Mouse (Mus musculus) Patski (cell line): ENCODE results near the gene Rassf3. TPM values are rescaled to one million over a fixed set of nuclear protein-coding genes. Genes with fewer than 3 reads are reported as not detected.
A peak's percentile ranks its signal among the peaks of the same experiment; 100 is the strongest.

Experiments used
- ATAC-seq: fragments of 100-300 bp; one replicate; pipeline ENCODE4 v1.8.0; 2021
- CTCF ChIA-PET: fragments of 350-600 bp; sonication (Branson Sonifier 250); formaldehyde crosslinking; loops from one replicate; lab custom pipeline; 2022; ENCODE audit warnings: inconsistent platforms; lab: Charles Lee
- POLR2A ChIA-PET: fragments of 350-600 bp; sonication (Branson Sonifier 250); formaldehyde crosslinking; loops from one replicate; lab custom pipeline; 2022; ENCODE audit warnings: antibody characterized with exemption, inconsistent platforms; lab: Charles Lee
- DNase-seq: peaks from one replicate; pipeline ENCODE4 v3.0.0-alpha.2; 2011; ENCODE audit warnings: low read depth, low spot score
- H3K27me3 ChIP-seq: fragments of 371-371 bp; one replicate; pipeline ENCODE4 v1.5.1; 2021
- CTCF ChIP-seq: fragments of 100-300 bp; IDR thresholded peaks from one replicate; pipeline ENCODE4 v1.5.1; 2021
- in situ Hi-C: fragments of 300-500 bp; cut with MboI; formaldehyde crosslinking; loops from 3 replicates; pipeline ENCODE4 v1.11.1; 2018; ENCODE audit warnings: low pct_unique_long_range_greater_than_20kb, mixed read lengths
- polyA plus RNA-seq: library from polyadenylated mRNA; unstranded; gene quantifications from one replicate; pipeline ENCODE4 v1.2.3, GENCODE M21; 2021

Rassf3 gene
- polyA plus RNA-seq, 1 experiment from 2014 or later: 27.0 TPM

- ATAC-seq (peak; percentile 11), DNase-seq (no peak)
- POLR2A ChIA-PET: interaction anchor here (1.3 to 1.8 kb wide), 3 partner anchors 10 to 19 kb away, joined by 4 to 8 read pairs (median 8); no protein-coding TSS in a partner anchor
- TF ChIP-seq CTCF: no peak
- in situ Hi-C loops: loop anchor here (10.0 kb wide), 1 partner anchor 48 kb away; no protein-coding TSS in a partner anchor
- CTCF ChIA-PET: interaction anchor here (0.7 to 2.0 kb wide), 5 partner anchors 10 to 37 kb away, joined by 3 to 8 read pairs (median 4); no protein-coding TSS in a partner anchor
- no peaks in the 10 kb centered on the region for H3K27me3 ChIP-seq
Observed at GRCm38 (mm10) chr10:121462162-121462881, 13.8 kb downstream of the Rassf3 start.

- peak; percentile 37 for TF ChIP-seq CTCF
- ATAC-seq (peak; percentile 94), DNase-seq (peak; percentile 74)
- in situ Hi-C loops: loop anchor here (10.0 kb wide), 1 partner anchor 47 kb away; no protein-coding TSS in a partner anchor
- no peaks in the 10 kb centered on the region for H3K27me3 ChIP-seq
- ChIA-PET POLR2A (interaction anchor here (0.6 to 1.8 kb wide), 6 partner anchors 9 to 43 kb away, joined by 4 to 8 read pairs (median 4); no protein-coding TSS in a partner anchor), CTCF (interaction anchor here (0.7 to 2.0 kb wide), 7 partner anchors 10 to 38 kb away, joined by 3 to 8 read pairs (median 4); no protein-coding TSS in a partner anchor)
Observed at GRCm38 (mm10) chr10:121461404-121462161, 14.6 kb downstream of the Rassf3 start.

GRCm38 (mm10) chr10:121459124-121459853, 16.9 kb downstream of the Rassf3 start:
- no peaks in the 10 kb centered on the region for H3K27me3 ChIP-seq
- no peak for TF ChIP-seq CTCF
- ATAC-seq (no peak), DNase-seq (no peak)
- ChIA-PET POLR2A (no interaction called here), CTCF (no interaction called here)
- in situ Hi-C loops: no loop called here

GRCm38 (mm10) chr10:121458408-121458807, 17.7 kb downstream of the Rassf3 start:
- TF ChIP-seq CTCF: no peak
- DNase-seq: no peak
- ATAC-seq: no peak
- ChIA-PET CTCF (no interaction called here), POLR2A (no interaction called here)
- no peaks in the 10 kb centered on the region for H3K27me3 ChIP-seq
- in situ Hi-C loops: no loop called here

- in situ Hi-C loops: no loop called here
- DNase-seq: no peak
- POLR2A ChIA-PET: no interaction called here
- H3K27me3 ChIP-seq: no peaks in the 10 kb centered on the region
- CTCF ChIA-PET: interaction anchor here (0.7 kb wide), 1 partner anchor 14 kb away, joined by 3 read pairs; no protein-coding TSS in a partner anchor
- TF ChIP-seq CTCF: no peak
- no peak for ATAC-seq
Observed at GRCm38 (mm10) chr10:121457381-121457780, 18.8 kb downstream of the Rassf3 start.

DNA sequence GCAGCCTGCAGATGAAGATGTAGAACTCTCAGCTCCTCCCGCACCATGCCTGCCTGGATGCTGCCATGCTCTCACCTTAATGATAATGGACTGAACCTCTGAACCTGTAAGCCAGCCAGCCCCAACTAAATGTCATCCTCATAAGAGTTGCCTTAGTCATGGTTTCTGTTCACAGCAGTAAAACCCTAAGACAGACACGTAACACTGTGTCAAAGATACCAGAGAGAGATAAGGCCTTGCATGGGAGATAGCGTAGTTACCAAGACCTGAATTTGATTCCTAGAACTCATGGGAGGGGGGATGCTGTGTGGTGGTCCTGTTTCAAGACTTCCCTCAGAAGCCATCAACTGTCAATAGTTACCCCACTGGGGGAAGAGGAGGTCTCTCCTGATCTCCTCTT, 20.6 kb downstream of the Rassf3 start:
- DNase-seq (no peak), ATAC-seq (no peak)
- no peaks in the 10 kb centered on the region for H3K27me3 ChIP-seq
- in situ Hi-C loops: no loop called here
- CTCF ChIA-PET: no interaction called here
- POLR2A ChIA-PET: no interaction called here
- no peak for TF ChIP-seq CTCF

- ATAC-seq: no peak
- ChIA-PET POLR2A (no interaction called here), CTCF (interaction anchor here (0.7 kb wide), 1 partner anchor 11 kb away, joined by 3 read pairs; no protein-coding TSS in a partner anchor)
- in situ Hi-C loops: no loop called here
- H3K27me3 ChIP-seq: no peaks in the 10 kb centered on the region
- TF ChIP-seq CTCF: no peak
- DNase-seq: no peak
Observed at GRCm38 (mm10) chr10:121454708-121455475, 21.3 kb downstream of the Rassf3 start.

- in situ Hi-C loops: no loop called here
- CTCF ChIA-PET: interaction anchor here (0.7 kb wide), 1 partner anchor 10 kb away, joined by 3 read pairs; no protein-coding TSS in a partner anchor
- TF ChIP-seq CTCF: no peak
- ATAC-seq (no peak), DNase-seq (no peak)
- no peaks in the 10 kb centered on the region for H3K27me3 ChIP-seq
- POLR2A ChIA-PET: no interaction called here
Observed at GRCm38 (mm10) chr10:121454033-121454432, 22.1 kb downstream of the Rassf3 start.

DNA sequence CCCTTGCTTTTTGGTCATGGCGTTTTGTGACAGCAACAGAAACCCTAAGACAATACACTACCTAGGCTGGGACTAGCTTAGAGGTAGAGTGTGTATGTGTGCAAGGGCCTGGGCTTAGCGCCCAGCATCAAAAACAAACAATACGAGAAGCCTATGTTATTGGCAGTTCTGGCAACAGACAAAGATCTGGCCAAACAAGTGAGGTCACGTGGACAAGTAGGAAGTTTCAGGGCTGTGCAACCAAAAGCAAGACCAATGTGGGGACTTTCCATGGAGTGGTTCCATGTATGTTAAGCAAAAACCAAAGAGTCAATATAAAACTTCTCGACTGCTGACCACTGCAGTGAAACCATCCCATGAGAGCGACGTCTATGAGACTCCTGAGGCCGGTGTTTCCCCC, 30.3 kb downstream of the Rassf3 start:
- TF ChIP-seq CTCF: no peak
- no peaks in the 10 kb centered on the region for H3K27me3 ChIP-seq
- no peak for ATAC-seq
- POLR2A ChIA-PET: no interaction called here
- CTCF ChIA-PET: interaction anchor here (0.9 kb wide), 1 partner anchor 17 kb away, joined by 4 read pairs; no protein-coding TSS in a partner anchor
- in situ Hi-C loops: no loop called here
- no peak for DNase-seq
